Mouse (Mus musculus) myocyte (in vitro differentiated cells): ENCODE results near the gene Hoxd3. TPM values are rescaled to one million over a fixed set of nuclear protein-coding genes. Genes with fewer than 3 reads are reported as not detected.

Experiments
- H3K27me3 ChIP-seq: one replicate; pipeline ENCODE4 v1.6.1; 2011; ENCODE audit not compliant: control insufficient read depth, insufficient read depth, insufficient read length
- H3K36me3 ChIP-seq: one replicate; pipeline ENCODE4 v1.6.1; 2011; ENCODE audit not compliant: control insufficient read depth, insufficient read depth
- H3K4me2 ChIP-seq: one replicate; pipeline ENCODE4 v1.6.1; 2011; ENCODE audit warnings: low read depth, control low read depth
- H3K4me3 ChIP-seq: one replicate; pipeline ENCODE4 v1.5.1; 2011; ENCODE audit warnings: mild to moderate bottlenecking, control low read depth, moderate library complexity
- H3K79me2 ChIP-seq: one replicate; pipeline ENCODE4 v1.6.1; 2011; ENCODE audit not compliant: control insufficient read depth, insufficient read depth
- H3ac ChIP-seq: one replicate; pipeline ENCODE4 v1.6.1; 2011; ENCODE audit not compliant: control insufficient read depth, insufficient read length
- CEBPB ChIP-seq: IDR thresholded peaks from 2 replicates; pipeline ENCODE4 v1.6.1; 2011; ENCODE audit warnings: mild to moderate bottlenecking, moderate library complexity; ENCODE audit not compliant: poor library complexity, insufficient read depth, severe bottlenecking
- E2F4 ChIP-seq: IDR thresholded peaks from one replicate; pipeline ENCODE4 v1.6.1; 2011; ENCODE audit warnings: mild to moderate bottlenecking, control low read depth, moderate library complexity; ENCODE audit not compliant: insufficient read depth
- MAX ChIP-seq: IDR thresholded peaks from one replicate; pipeline ENCODE4 v1.6.1; 2011; ENCODE audit warnings: low read depth, mild to moderate bottlenecking, control low read depth
- MYOD1 ChIP-seq, 3 experiments: IDR thresholded peaks; one replicate each; pipeline ENCODE4 v1.6.1; 2011; ENCODE audit warnings: control low read depth in 2 of 3, low read depth in 2 of 3, mild to moderate bottlenecking in 2 of 3, moderate library complexity in 1 of 3; ENCODE audit not compliant: insufficient read length in 2 of 3, control insufficient read depth in 1 of 3
- MYOG ChIP-seq, 3 experiments: IDR thresholded peaks; one replicate each; pipeline ENCODE4 v1.6.1; 2011; ENCODE audit warnings: control low read depth in 2 of 3, low read depth in 2 of 3, mild to moderate bottlenecking in 2 of 3; ENCODE audit not compliant: insufficient read length in 2 of 3, control insufficient read depth in 1 of 3, insufficient read depth in 1 of 3
- POLR2A ChIP-seq: IDR thresholded peaks from one replicate; pipeline ENCODE4 v1.6.1; 2011; ENCODE audit warnings: low read depth, mild to moderate bottlenecking, control low read depth, moderate library complexity; ENCODE audit not compliant: insufficient read length
- POLR2AphosphoS2 ChIP-seq: IDR thresholded peaks from one replicate; pipeline ENCODE4 v1.6.1; 2011; ENCODE audit warnings: low read depth, control low read depth; ENCODE audit not compliant: insufficient read length
- REST ChIP-seq: IDR thresholded peaks from one replicate; pipeline ENCODE4 v1.6.1; 2011; ENCODE audit warnings: mild to moderate bottlenecking, control low read depth, moderate library complexity; ENCODE audit not compliant: insufficient read depth, insufficient read length
- SRF ChIP-seq: IDR thresholded peaks from one replicate; pipeline ENCODE4 v1.6.1; 2011; ENCODE audit warnings: low read depth; ENCODE audit not compliant: control insufficient read depth, insufficient read length
- TCF12 ChIP-seq: IDR thresholded peaks from one replicate; pipeline ENCODE4 v1.6.1; 2011; ENCODE audit warnings: mild to moderate bottlenecking, control low read depth; ENCODE audit not compliant: poor library complexity, insufficient read depth, severe bottlenecking
- TCF3 ChIP-seq: IDR thresholded peaks from one replicate; pipeline ENCODE4 v1.6.1; 2011; ENCODE audit warnings: low read depth, control low read depth; ENCODE audit not compliant: insufficient read length
- USF1 ChIP-seq: IDR thresholded peaks from one replicate; pipeline ENCODE4 v1.6.1; 2011; ENCODE audit warnings: low read depth, mild to moderate bottlenecking, control low read depth, moderate library complexity
- polyA plus RNA-seq: library from polyadenylated mRNA; unstranded; fragments of >200 nt; fragmentation: generic; extraction: Trizol; gene quantifications from one replicate; pipeline ENCODE4 v1.2.1, GENCODE M21; 2012; ENCODE audit warnings: missing spikeins

Hoxd3 gene
- polyA plus RNA-seq, 1 experiment: not detected

- TF ChIP-seq USF1: no peak
- TF ChIP-seq CEBPB: no peak
- no peak for TF ChIP-seq SRF
- no peak for TF ChIP-seq MYOG (IDR thresholded peaks at IDR 0.05; ENCODE audit: control insufficient read depth in 1 of 3, insufficient read depth in 1 of 3, insufficient read length in 2 of 3, low read depth in 2 of 3)
- no peak for TF ChIP-seq POLR2A
- no peak for TF ChIP-seq MYOD1 (IDR thresholded peaks at IDR 0.05; ENCODE audit: control insufficient read depth in 1 of 3, insufficient read length in 2 of 3, low read depth in 2 of 3)
- no peak for TF ChIP-seq E2F4
- Histone ChIP-seq H3K27me3 (peaks cover 59% of the 10 kb centered on the region), H3K36me3 (no peaks in the 10 kb centered on the region), H3K4me2 (no peak overlapping the region), H3K79me2 (no peaks in the 10 kb centered on the region), H3ac (no peak overlapping the region), H3K4me3 (no peak overlapping the region)
These were observed 22.7 kb upstream of the Hoxd3 start for GRCm38 (mm10) chr2:74688795-74689573.

- Histone ChIP-seq H3K36me3 (no peaks in the 10 kb centered on the region), H3K27me3 (peaks cover 63% of the 10 kb centered on the region), H3K4me3 (no peak overlapping the region), H3ac (no peak overlapping the region), H3K4me2 (no peak overlapping the region), H3K79me2 (no peaks in the 10 kb centered on the region)
- TF ChIP-seq MYOG (IDR thresholded peaks at IDR 0.05; ENCODE audit: control insufficient read depth in 1 of 3, insufficient read depth in 1 of 3, insufficient read length in 2 of 3, low read depth in 2 of 3): no peak
- TF ChIP-seq E2F4: no peak
These were observed 22.0 kb upstream of the Hoxd3 start for GRCm38 (mm10) chr2:74689574-74690337.

- no peaks in the 10 kb centered on the region for H3K79me2 ChIP-seq
- H3ac ChIP-seq: no peak overlapping the region
- no peaks in the 10 kb centered on the region for H3K36me3 ChIP-seq
- peaks cover 64% of the 10 kb centered on the region for H3K27me3 ChIP-seq
- no peak overlapping the region for H3K4me3 ChIP-seq
- TF ChIP-seq POLR2AphosphoS2: no peak
- no peak overlapping the region for H3K4me2 ChIP-seq
These were observed 21.4 kb upstream of the Hoxd3 start for GRCm38 (mm10) chr2:74690338-74690716.

- TF ChIP-seq REST (no peak), CEBPB (no peak), TCF3 (no peak), TCF12 (no peak), MAX (no peak), SRF (no peak), MYOD1 (IDR thresholded peaks at IDR 0.05; ENCODE audit: control insufficient read depth in 1 of 3, insufficient read length in 2 of 3, low read depth in 2 of 3) (no peak), MYOG (IDR thresholded peaks at IDR 0.05; ENCODE audit: control insufficient read depth in 1 of 3, insufficient read depth in 1 of 3, insufficient read length in 2 of 3, low read depth in 2 of 3) (no peak), USF1 (no peak), POLR2AphosphoS2 (no peak), E2F4 (no peak), POLR2A (no peak)
- Histone ChIP-seq H3K4me2 (no peak within 1 kb of the TSS), H3K27me3 (peaks cover 72% of the 10 kb centered on the region), H3K79me2 (no peaks in the 10 kb centered on the region), H3K4me3 (no peak within 1 kb of the TSS), H3K36me3 (no peaks in the 10 kb centered on the region), H3ac (no peak within 1 kb of the TSS)
These were observed 20.4 kb upstream of the Hoxd3 start, which contains the start of gene Hoxd10 for GRCm38 (mm10) chr2:74691022-74691951. Gene Hoxd10 (plus strand): TSS chr2:74691924.
